Mouse (Mus musculus) myocyte (in vitro differentiated cells): ENCODE data around the gene H2-DMb1. TPM values are rescaled to one million over a fixed set of nuclear protein-coding genes. Genes with fewer than 3 reads are reported as not detected.

Source experiments
- H3K27me3 ChIP-seq: one replicate; pipeline ENCODE4 v1.6.1; 2011; ENCODE audit not compliant: control insufficient read depth, insufficient read depth, insufficient read length
- H3K36me3 ChIP-seq: one replicate; pipeline ENCODE4 v1.6.1; 2011; ENCODE audit not compliant: control insufficient read depth, insufficient read depth
- H3K4me2 ChIP-seq: one replicate; pipeline ENCODE4 v1.6.1; 2011; ENCODE audit warnings: low read depth, control low read depth
- H3K4me3 ChIP-seq: one replicate; pipeline ENCODE4 v1.5.1; 2011; ENCODE audit warnings: mild to moderate bottlenecking, control low read depth, moderate library complexity
- H3K79me2 ChIP-seq: one replicate; pipeline ENCODE4 v1.6.1; 2011; ENCODE audit not compliant: control insufficient read depth, insufficient read depth
- H3ac ChIP-seq: one replicate; pipeline ENCODE4 v1.6.1; 2011; ENCODE audit not compliant: control insufficient read depth, insufficient read length
- CEBPB ChIP-seq: IDR thresholded peaks from 2 replicates; pipeline ENCODE4 v1.6.1; 2011; ENCODE audit warnings: mild to moderate bottlenecking, moderate library complexity; ENCODE audit not compliant: poor library complexity, insufficient read depth, severe bottlenecking
- E2F4 ChIP-seq: IDR thresholded peaks from one replicate; pipeline ENCODE4 v1.6.1; 2011; ENCODE audit warnings: mild to moderate bottlenecking, control low read depth, moderate library complexity; ENCODE audit not compliant: insufficient read depth
- MAX ChIP-seq: IDR thresholded peaks from one replicate; pipeline ENCODE4 v1.6.1; 2011; ENCODE audit warnings: low read depth, mild to moderate bottlenecking, control low read depth
- MYOD1 ChIP-seq, 3 experiments: IDR thresholded peaks; one replicate each; pipeline ENCODE4 v1.6.1; 2011; ENCODE audit warnings: control low read depth in 2 of 3, low read depth in 2 of 3, mild to moderate bottlenecking in 2 of 3, moderate library complexity in 1 of 3; ENCODE audit not compliant: insufficient read length in 2 of 3, control insufficient read depth in 1 of 3
- MYOG ChIP-seq, 3 experiments: IDR thresholded peaks; one replicate each; pipeline ENCODE4 v1.6.1; 2011; ENCODE audit warnings: control low read depth in 2 of 3, low read depth in 2 of 3, mild to moderate bottlenecking in 2 of 3; ENCODE audit not compliant: insufficient read length in 2 of 3, control insufficient read depth in 1 of 3, insufficient read depth in 1 of 3
- POLR2A ChIP-seq: IDR thresholded peaks from one replicate; pipeline ENCODE4 v1.6.1; 2011; ENCODE audit warnings: low read depth, mild to moderate bottlenecking, control low read depth, moderate library complexity; ENCODE audit not compliant: insufficient read length
- POLR2AphosphoS2 ChIP-seq: IDR thresholded peaks from one replicate; pipeline ENCODE4 v1.6.1; 2011; ENCODE audit warnings: low read depth, control low read depth; ENCODE audit not compliant: insufficient read length
- REST ChIP-seq: IDR thresholded peaks from one replicate; pipeline ENCODE4 v1.6.1; 2011; ENCODE audit warnings: mild to moderate bottlenecking, control low read depth, moderate library complexity; ENCODE audit not compliant: insufficient read depth, insufficient read length
- SRF ChIP-seq: IDR thresholded peaks from one replicate; pipeline ENCODE4 v1.6.1; 2011; ENCODE audit warnings: low read depth; ENCODE audit not compliant: control insufficient read depth, insufficient read length
- TCF12 ChIP-seq: IDR thresholded peaks from one replicate; pipeline ENCODE4 v1.6.1; 2011; ENCODE audit warnings: mild to moderate bottlenecking, control low read depth; ENCODE audit not compliant: poor library complexity, insufficient read depth, severe bottlenecking
- TCF3 ChIP-seq: IDR thresholded peaks from one replicate; pipeline ENCODE4 v1.6.1; 2011; ENCODE audit warnings: low read depth, control low read depth; ENCODE audit not compliant: insufficient read length
- USF1 ChIP-seq: IDR thresholded peaks from one replicate; pipeline ENCODE4 v1.6.1; 2011; ENCODE audit warnings: low read depth, mild to moderate bottlenecking, control low read depth, moderate library complexity
- polyA plus RNA-seq: library from polyadenylated mRNA; unstranded; fragments of >200 nt; fragmentation: generic; extraction: Trizol; gene quantifications from one replicate; pipeline ENCODE4 v1.2.1, GENCODE M21; 2012; ENCODE audit warnings: missing spikeins

Gene H2-DMb1
- polyA plus RNA-seq, 1 experiment = not detected

GRCm38 (mm10) chr17:34120180-34120723 is 32.6 kb upstream of the H2-DMb1 start:
- peaks cover 65% of the 10 kb centered on the region for H3K79me2 ChIP-seq
- H3ac ChIP-seq = peak overlapping the region; percentile 37
- no peaks in the 10 kb centered on the region for H3K27me3 ChIP-seq
- H3K4me2 ChIP-seq = peak overlapping the region; percentile 80
- H3K4me3 ChIP-seq = peak overlapping the region; percentile 99
- TF ChIP-seq TCF12 (no peak), POLR2AphosphoS2 (peak; percentile 90), POLR2A (peak; percentile 82), MAX (no peak), E2F4 (no peak), MYOG (IDR thresholded peaks at IDR 0.05; ENCODE audit: control insufficient read depth in 1 of 3, insufficient read depth in 1 of 3, insufficient read length in 2 of 3, low read depth in 2 of 3) (no peak), CEBPB (no peak), REST (no peak)
- peaks cover 27% of the 10 kb centered on the region for H3K36me3 ChIP-seq

- Histone ChIP-seq H3ac (peak overlapping the region; percentile 37), H3K4me2 (peak overlapping the region; percentile 80), H3K79me2 (peaks cover 64% of the 10 kb centered on the region), H3K27me3 (no peaks in the 10 kb centered on the region), H3K36me3 (peaks cover 22% of the 10 kb centered on the region), H3K4me3 (peak overlapping the region; percentile 99)
- TF ChIP-seq POLR2AphosphoS2 = peak; percentile 35
- TF ChIP-seq POLR2A = no peak
- peak in 1 of 3 experiments; percentile 24 for TF ChIP-seq MYOD1 (IDR thresholded peaks at IDR 0.05; ENCODE audit: control insufficient read depth in 1 of 3, insufficient read length in 2 of 3, low read depth in 2 of 3)
Measured at GRCm38 (mm10) chr17:34120814-34121171, 32.1 kb upstream of the H2-DMb1 start.

GRCm38 (mm10) chr17:34121172-34121878 is 31.5 kb upstream of the H2-DMb1 start:
- Histone ChIP-seq H3K27me3 (no peaks in the 10 kb centered on the region), H3K4me2 (peak overlapping the region; percentile 52), H3K4me3 (peak overlapping the region; percentile 99), H3K79me2 (peaks cover 64% of the 10 kb centered on the region), H3K36me3 (peaks cover 17% of the 10 kb centered on the region), H3ac (peak overlapping the region; percentile 37)
- peak; percentile 29 to 88 (median 70) for TF ChIP-seq MYOG (IDR thresholded peaks at IDR 0.05; ENCODE audit: control insufficient read depth in 1 of 3, insufficient read depth in 1 of 3, insufficient read length in 2 of 3, low read depth in 2 of 3)
- TF ChIP-seq POLR2A = peak; percentile 72
- TF ChIP-seq MYOD1 (IDR thresholded peaks at IDR 0.05; ENCODE audit: control insufficient read depth in 1 of 3, insufficient read length in 2 of 3, low read depth in 2 of 3) = peak; percentile 22 to 70 (median 54)
- peak; percentile 50 for TF ChIP-seq TCF12
- TF ChIP-seq SRF = no peak
- TF ChIP-seq USF1 = no peak
- peak; percentile 93 for TF ChIP-seq POLR2AphosphoS2
- no peak for TF ChIP-seq MAX
- TF ChIP-seq CEBPB = no peak

GRCm38 (mm10) chr17:34121879-34122187 is 31.0 kb upstream of the H2-DMb1 start:
- Histone ChIP-seq H3ac (peak overlapping the region; percentile 37), H3K27me3 (no peaks in the 10 kb centered on the region), H3K4me3 (peak overlapping the region; percentile 99)

More at GRCm38 (mm10) chr17:34121879-34122187, 31.0 kb upstream of the H2-DMb1 start:
- Histone ChIP-seq H3K79me2 (peaks cover 60% of the 10 kb centered on the region), H3K36me3 (peaks cover 12% of the 10 kb centered on the region), H3K4me2 (peak overlapping the region; percentile 52)
- TF ChIP-seq MYOD1 (IDR thresholded peaks at IDR 0.05; ENCODE audit: control insufficient read depth in 1 of 3, insufficient read length in 2 of 3, low read depth in 2 of 3) = peak in 1 of 3 experiments; percentile 15
- TF ChIP-seq SRF = no peak
- no peak for TF ChIP-seq CEBPB
- no peak for TF ChIP-seq TCF12
- peak; percentile 65 for TF ChIP-seq POLR2A
- no peak for TF ChIP-seq TCF3
- TF ChIP-seq MAX = no peak
- TF ChIP-seq MYOG (IDR thresholded peaks at IDR 0.05; ENCODE audit: control insufficient read depth in 1 of 3, insufficient read depth in 1 of 3, insufficient read length in 2 of 3, low read depth in 2 of 3) = peak in 1 of 3 experiments; percentile 12
- no peak for TF ChIP-seq USF1
- no peak for TF ChIP-seq POLR2AphosphoS2
- TF ChIP-seq E2F4 = no peak
- TF ChIP-seq REST = no peak
